Mouse (Mus musculus) heart, embryonic 13.5 days (tissue): Measurements from ENCODE around the gene Serpinb9b. TPM values are rescaled to one million over a fixed set of nuclear protein-coding genes. Genes with fewer than 3 reads are reported as not detected.

Source experiments
- ATAC-seq: fragments of 200-750 bp; cut with Nextera tagmentation; 2 replicates; pipeline ENCODE4 v1.8.0; 2017; ENCODE audit warnings: moderate TSS enrichment; ENCODE audit not compliant: insufficient number of reproducible peaks, low FRiP score, low TSS enrichment; ENCODE audit errors: extremely low read depth
- H3K27ac ChIP-seq: fragments of 300-500 bp; sonication (generic); replicated peaks from 2 replicates; pipeline ENCODE4 v1.5.1; 2015; ENCODE audit warnings: moderate library complexity, mild to moderate bottlenecking, inconsistent platforms
- H3K27me3 ChIP-seq: fragments of 300-500 bp; sonication (generic); replicated peaks from 2 replicates; pipeline ENCODE4 v1.6.1; 2015; ENCODE audit warnings: mild to moderate bottlenecking, inconsistent platforms
- H3K36me3 ChIP-seq: fragments of 300-500 bp; sonication (generic); 2 replicates; pipeline ENCODE4 v1.6.1; 2015; ENCODE audit warnings: mild to moderate bottlenecking, inconsistent platforms
- H3K4me1 ChIP-seq: fragments of 300-500 bp; sonication (generic); 2 replicates; pipeline ENCODE4 v1.6.1; 2015; ENCODE audit warnings: inconsistent platforms
- H3K4me2 ChIP-seq: fragments of 300-500 bp; sonication (generic); 2 replicates; pipeline ENCODE4 v1.6.1; 2015; ENCODE audit warnings: inconsistent platforms, mild to moderate bottlenecking, moderate library complexity
- H3K4me3 ChIP-seq: fragments of 300-500 bp; sonication (generic); 2 replicates; pipeline ENCODE4 v1.5.1; 2015; ENCODE audit warnings: moderate library complexity, mild to moderate bottlenecking, inconsistent platforms
- H3K9ac ChIP-seq: fragments of 300-500 bp; sonication (generic); 2 replicates; pipeline ENCODE4 v1.6.1; 2015; ENCODE audit warnings: inconsistent platforms, mild to moderate bottlenecking, moderate library complexity
- H3K9me3 ChIP-seq: fragments of 300-500 bp; sonication (generic); 2 replicates; pipeline ENCODE4 v1.6.1; 2016; ENCODE audit warnings: inconsistent platforms
- WGBS: fragments of 180-500 bp; shearing (Covaris S2); methylation state at CpG from one replicate; pipeline ENCODE4 v1.1.7; 2015; ENCODE audit warnings: mixed read lengths; 5-methylcytosine and 5-hydroxymethylcytosine counted together
- polyA plus RNA-seq: library from polyadenylated mRNA; unstranded; fragments of >200 nt; fragmentation: Nextera tagmentation; extraction: Ambion mirVana; gene quantifications from 2 replicates; pipeline ENCODE4 v1.2.1, GENCODE M21; 2015

Gene Serpinb9b
- polyA plus RNA-seq, 1 experiment from 2014 or later = 0.78 TPM

DNA sequence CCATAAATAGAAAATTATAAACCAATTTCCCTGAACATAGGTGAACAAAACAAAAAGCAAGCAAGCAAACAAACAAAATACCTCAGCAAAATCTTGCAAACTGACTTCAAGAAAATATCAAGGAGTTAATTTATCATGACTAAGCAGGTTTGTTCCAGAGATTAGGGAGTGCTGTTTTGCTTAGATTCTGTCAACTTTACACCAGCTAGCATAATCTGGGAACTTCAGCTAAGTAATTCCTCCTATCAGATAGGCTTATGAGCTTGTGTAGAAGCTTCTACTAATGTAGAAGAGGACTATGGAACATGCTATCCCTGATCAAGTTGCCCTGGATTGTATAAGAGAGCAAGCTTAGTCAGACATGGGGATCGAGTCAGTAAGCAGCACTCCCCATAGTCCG is 20.0 kb downstream of the Serpinb9b start:
- ATAC-seq = no peak
- 81% methylated on average over 2 of the region's 2 CpGs for WGBS

DNA sequence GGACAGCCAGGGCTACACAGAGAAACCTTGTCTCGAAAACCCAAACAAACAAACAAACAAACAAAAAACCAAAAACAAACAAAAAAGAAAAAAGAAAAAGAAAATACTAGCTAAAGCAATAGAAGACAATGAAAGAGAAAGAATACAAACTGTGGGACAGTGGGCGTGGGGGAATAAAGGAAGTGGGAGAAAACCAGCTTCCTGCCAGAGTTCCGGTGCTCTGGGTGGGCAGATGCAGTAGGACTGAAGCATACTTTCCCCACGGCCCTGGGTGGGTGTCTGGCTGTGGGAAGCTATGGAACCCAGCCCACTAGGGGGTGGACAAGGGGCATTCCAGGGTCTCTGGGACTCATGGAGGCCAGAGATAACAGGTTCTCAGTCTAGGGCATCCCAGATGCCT is 21.0 kb downstream of the Serpinb9b start:
- no peak overlapping the region for H3K9ac ChIP-seq
- no peak overlapping the region for H3K4me3 ChIP-seq
- no peaks in the 10 kb centered on the region for H3K27me3 ChIP-seq
- H3K4me1 ChIP-seq = peaks cover 11% of the 10 kb centered on the region; the same call in 1 of the 2 replicates
- no peak overlapping the region for H3K27ac ChIP-seq
- H3K9me3 ChIP-seq = no peaks in the 10 kb centered on the region
- no peaks in the 10 kb centered on the region for H3K36me3 ChIP-seq
- ATAC-seq = no peak
- 71% methylated on average over 4 of the region's 4 CpGs for WGBS
- H3K4me2 ChIP-seq = no peak overlapping the region

More for the DNA sequence above, 20.0 kb downstream of the Serpinb9b start:
- Histone ChIP-seq H3K27me3 (no peaks in the 10 kb centered on the region), H3K9me3 (no peaks in the 10 kb centered on the region), H3K4me2 (no peak overlapping the region), H3K9ac (no peak overlapping the region), H3K4me1 (peaks cover 11% of the 10 kb centered on the region; the same call in 1 of the 2 replicates), H3K4me3 (no peak overlapping the region), H3K36me3 (no peaks in the 10 kb centered on the region), H3K27ac (no peak overlapping the region)

GRCm38 (mm10) chr13:33051697-33052096 is 24.5 kb downstream of the Serpinb9b start:
- peaks cover 11% of the 10 kb centered on the region; the same call in 1 of the 2 replicates for H3K4me1 ChIP-seq
- no peaks in the 10 kb centered on the region for H3K36me3 ChIP-seq
- H3K27ac ChIP-seq = no peak overlapping the region
- H3K4me3 ChIP-seq = no peak overlapping the region
- no peak for ATAC-seq
- H3K9ac ChIP-seq = no peak overlapping the region
- no peak overlapping the region for H3K4me2 ChIP-seq
- H3K9me3 ChIP-seq = no peaks in the 10 kb centered on the region
- H3K27me3 ChIP-seq = no peaks in the 10 kb centered on the region
- 40% methylated on average over 3 of the region's 3 CpGs for WGBS

- WGBS = 23% methylated on average over 1 of the region's 1 CpGs
- no peak for ATAC-seq
- H3K9ac ChIP-seq = no peak overlapping the region
- no peak overlapping the region for H3K4me2 ChIP-seq
- no peak overlapping the region for H3K27ac ChIP-seq
- no peaks in the 10 kb centered on the region for H3K27me3 ChIP-seq
- H3K36me3 ChIP-seq = no peaks in the 10 kb centered on the region
- H3K4me3 ChIP-seq = no peak overlapping the region
- peaks cover 10% of the 10 kb centered on the region for H3K4me1 ChIP-seq
- no peaks in the 10 kb centered on the region for H3K9me3 ChIP-seq
Measured at GRCm38 (mm10) chr13:33063048-33063447, 35.8 kb downstream of the Serpinb9b start.

- Histone ChIP-seq H3K27me3 (no peaks in the 10 kb centered on the region), H3K27ac (no peak overlapping the region), H3K4me2 (no peak overlapping the region), H3K9ac (no peak overlapping the region), H3K9me3 (no peaks in the 10 kb centered on the region), H3K4me1 (peaks cover 10% of the 10 kb centered on the region), H3K4me3 (no peak overlapping the region), H3K36me3 (no peaks in the 10 kb centered on the region)
- ATAC-seq = no peak
- WGBS = 74% methylated on average over 1 of the region's 1 CpGs
Measured at GRCm38 (mm10) chr13:33067387-33067977, 40.3 kb downstream of the Serpinb9b start.

DNA sequence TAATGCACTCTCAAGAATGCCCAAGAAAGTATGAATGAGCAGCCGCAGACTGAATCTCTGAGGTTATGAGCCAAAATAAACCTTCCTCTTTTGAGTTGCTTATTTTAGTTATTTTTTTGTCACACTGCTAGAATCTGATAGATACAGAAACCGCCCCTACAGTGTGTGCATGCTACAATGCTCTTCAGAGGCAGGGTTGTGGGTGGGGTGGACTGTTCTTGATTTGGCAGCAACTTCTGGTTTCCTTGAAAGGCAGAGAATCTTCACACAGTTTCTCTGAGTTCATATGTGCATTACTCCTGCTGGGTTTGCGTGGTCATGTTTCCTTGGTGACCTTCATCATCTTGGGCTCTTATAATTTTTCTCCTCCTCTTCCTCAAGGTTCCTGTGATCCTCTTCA is 40.9 kb downstream of the Serpinb9b start:
- H3K4me2 ChIP-seq = no peak overlapping the region
- no peaks in the 10 kb centered on the region for H3K36me3 ChIP-seq
- H3K27me3 ChIP-seq = no peaks in the 10 kb centered on the region
- no peaks in the 10 kb centered on the region for H3K9me3 ChIP-seq
- no peak for ATAC-seq
- no peak overlapping the region for H3K9ac ChIP-seq
- H3K4me3 ChIP-seq = no peak overlapping the region
- H3K4me1 ChIP-seq = peaks cover 8% of the 10 kb centered on the region
- H3K27ac ChIP-seq = no peak overlapping the region
- 60% methylated on average over 3 of the region's 3 CpGs for WGBS

DNA sequence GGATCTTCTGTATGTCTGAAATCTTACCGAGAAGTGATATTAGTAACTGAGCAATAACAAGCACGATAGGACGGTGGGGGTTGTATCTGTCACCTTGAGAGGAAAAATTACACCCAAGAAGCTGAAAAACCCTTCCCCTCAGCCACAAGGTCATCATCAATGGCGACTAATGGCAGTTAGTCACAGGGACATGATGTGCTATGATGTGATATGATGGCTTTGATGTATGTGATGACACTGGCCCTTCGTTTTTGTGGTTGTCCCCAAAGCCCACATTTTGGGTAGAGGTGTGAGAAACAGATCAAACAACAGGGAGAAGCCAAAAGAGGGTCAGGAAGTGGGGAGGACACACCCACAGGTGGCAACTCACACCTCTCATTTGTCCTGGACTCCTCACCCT is 44.6 kb downstream of the Serpinb9b start:
- Histone ChIP-seq H3K9ac (no peak overlapping the region), H3K27ac (no peak overlapping the region), H3K4me3 (no peak overlapping the region), H3K4me1 (peaks cover 3% of the 10 kb centered on the region; the same call in 1 of the 2 replicates), H3K36me3 (no peaks in the 10 kb centered on the region), H3K9me3 (no peaks in the 10 kb centered on the region), H3K27me3 (no peaks in the 10 kb centered on the region), H3K4me2 (no peak overlapping the region)
- WGBS = 69% methylated on average over 5 of the region's 5 CpGs
- ATAC-seq = no peak

DNA sequence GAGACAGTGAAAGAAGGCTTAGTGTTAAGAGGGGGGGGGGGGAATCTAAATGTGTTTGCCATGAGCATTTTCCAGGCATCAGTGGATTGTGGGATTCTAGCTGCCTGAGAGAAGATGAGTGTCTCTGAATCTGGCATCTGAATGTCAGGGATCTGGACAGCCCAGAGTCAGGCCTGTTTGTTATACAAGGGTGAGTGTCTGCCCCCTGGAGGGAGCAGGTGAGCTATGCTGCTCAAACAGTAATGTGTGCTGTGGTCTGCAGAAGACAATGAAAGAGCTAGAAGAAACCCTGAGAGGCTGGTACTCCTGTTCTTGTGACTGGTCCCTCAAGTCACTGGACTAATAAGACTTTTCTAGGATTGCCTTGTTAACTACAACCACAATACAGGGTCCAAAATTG is 46.8 kb downstream of the Serpinb9b start:
- H3K27me3 ChIP-seq = no peaks in the 10 kb centered on the region
- no peaks in the 10 kb centered on the region for H3K36me3 ChIP-seq
- no peaks in the 10 kb centered on the region for H3K9me3 ChIP-seq
- no peak overlapping the region for H3K4me2 ChIP-seq
- H3K4me3 ChIP-seq = no peak overlapping the region
- H3K9ac ChIP-seq = no peak overlapping the region
- ATAC-seq = no peak; the same call in 1 of the 2 replicates
- H3K4me1 ChIP-seq = peaks cover 6% of the 10 kb centered on the region; the same call in 1 of the 2 replicates
- no peak overlapping the region for H3K27ac ChIP-seq

DNA sequence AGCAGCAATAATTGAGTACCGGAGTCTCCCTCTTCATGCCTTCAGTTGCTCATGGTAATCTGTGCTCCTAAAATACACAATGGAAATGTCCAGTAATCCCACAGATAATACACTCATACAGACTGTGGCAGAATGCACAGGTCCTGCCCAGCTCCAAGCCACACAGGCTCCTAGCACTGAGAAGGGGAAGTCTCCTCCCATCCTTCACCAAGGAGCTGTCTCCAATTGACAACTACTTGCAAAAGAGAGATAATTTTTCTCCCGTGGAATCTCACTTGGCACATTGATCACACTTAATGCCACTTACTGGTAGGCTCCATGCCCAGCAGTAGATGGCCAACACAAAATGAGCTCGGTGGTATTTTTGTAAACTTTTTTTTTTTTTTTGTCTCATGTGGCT is 49.0 kb downstream of the Serpinb9b start:
- Histone ChIP-seq H3K9me3 (no peaks in the 10 kb centered on the region), H3K36me3 (no peaks in the 10 kb centered on the region), H3K4me3 (no peak overlapping the region), H3K27ac (no peak overlapping the region), H3K9ac (no peak overlapping the region), H3K4me1 (peaks cover 6% of the 10 kb centered on the region; the same call in 1 of the 2 replicates), H3K4me2 (no peak overlapping the region), H3K27me3 (no peaks in the 10 kb centered on the region)
- ATAC-seq = no peak
- WGBS = 46% methylated on average over 3 of the region's 3 CpGs

GRCm38 (mm10) chr13:33077026-33077685 is 49.9 kb downstream of the Serpinb9b start:
- H3K9me3 ChIP-seq = no peaks in the 10 kb centered on the region
- H3K4me2 ChIP-seq = no peak overlapping the region
- H3K36me3 ChIP-seq = no peaks in the 10 kb centered on the region
- no peak overlapping the region for H3K27ac ChIP-seq
- no peak overlapping the region for H3K4me3 ChIP-seq
- ATAC-seq = no peak
- H3K4me1 ChIP-seq = peaks cover 6% of the 10 kb centered on the region; the same call in 1 of the 2 replicates
- WGBS = 80% methylated on average over 10 of the region's 10 CpGs
- H3K27me3 ChIP-seq = no peaks in the 10 kb centered on the region
- no peak overlapping the region for H3K9ac ChIP-seq

DNA sequence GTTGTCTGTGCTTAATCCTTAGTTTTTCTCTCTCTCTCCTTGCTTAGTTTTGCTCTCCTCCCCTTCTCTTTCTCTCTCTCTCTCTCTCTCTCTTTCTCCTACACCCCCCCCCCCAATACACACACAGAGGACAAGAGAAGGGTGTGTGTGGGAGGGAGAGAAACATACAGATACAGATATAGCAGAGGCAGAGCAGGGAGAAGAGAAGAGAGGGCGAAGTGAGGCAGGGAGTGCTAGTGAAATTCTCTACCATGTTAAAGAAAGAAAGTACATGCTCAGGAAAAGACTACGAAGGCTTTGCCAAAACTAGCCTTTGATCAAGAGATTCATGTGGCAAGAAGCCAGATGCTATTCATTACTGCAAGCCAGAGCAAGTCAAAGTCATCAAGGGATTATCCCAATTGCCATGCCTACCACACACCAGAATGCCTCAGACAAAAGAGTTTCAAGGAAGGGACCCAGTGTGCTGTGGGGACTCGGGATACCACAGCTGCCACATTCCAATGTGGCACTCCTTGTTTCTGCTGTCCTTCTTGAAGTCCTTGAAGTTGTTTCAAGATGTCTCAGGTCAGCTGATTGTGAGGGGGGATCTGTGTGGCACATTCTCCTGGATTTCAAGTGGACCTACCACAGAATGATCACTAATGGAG is 51.0 kb downstream of the Serpinb9b start, which contains the start of gene Serpinb1b:
Serpinb1b (plus strand) TSS at position 520 of the 650 bp plus-strand sequence.
- Histone ChIP-seq H3K4me2 (peak within 1 kb of the TSS; percentile 64), H3K27ac (no peak within 1 kb of the TSS), H3K27me3 (no peaks in the 10 kb centered on the region; the same call in none of the 2 replicates), H3K36me3 (no peaks in the 10 kb centered on the region), H3K4me3 (peak within 1 kb of the TSS; percentile 31; the same call in 1 of the 2 replicates), H3K9ac (peak within 1 kb of the TSS; percentile 65), H3K4me1 (peaks cover 6% of the 10 kb centered on the region; the same call in 1 of the 2 replicates), H3K9me3 (no peaks in the 10 kb centered on the region)
- whole genome bisulfite sequencing = 51% methylated on average over 3 of the region's 3 CpGs
- ATAC-seq = no peak
